Mouse (Mus musculus): Measurements from ENCODE around the gene Adamtsl1. TPM values are rescaled to one million over a fixed set of nuclear protein-coding genes. Genes with fewer than 3 reads are reported as not detected.
A peak's percentile ranks its signal among the peaks of the same experiment; 100 is the strongest.

The Adamtsl1 gene
- polyA plus RNA-seq, 1 experiment from 2014 or later = 0.38 TPM

- H3K9ac ChIP-seq (replicated peaks) = no peak overlapping the region
- no peaks in the 10 kb centered on the region for H3K4me1 ChIP-seq (ENCODE audit: insufficient read depth)
- H3K9me3 ChIP-seq (ENCODE audit: low read length) = no peaks in the 10 kb centered on the region
- no peaks in the 10 kb centered on the region for H3K27me3 ChIP-seq (ENCODE audit: insufficient read depth, low read length)
- no peak overlapping the region for H3K4me3 ChIP-seq (ENCODE audit: low read depth, low read length)
- 72% methylated on average over 4 of the region's 4 CpGs for WGBS (ENCODE audit: insufficient replicate concordance)
- no peak for ATAC-seq
- no peaks in the 10 kb centered on the region for H3K36me3 ChIP-seq (replicated peaks; ENCODE audit: insufficient read depth, low read length)
- no peak overlapping the region for H3K4me2 ChIP-seq (ENCODE audit: low read depth, low read length)
- no peak for DNase-seq
- TF ChIP-seq CTCF (IDR thresholded peaks at IDR 0.05; ENCODE audit: low read depth) = no peak
- TF ChIP-seq EP300 (IDR thresholded peaks at IDR 0.05; ENCODE audit: low read depth) = no peak
- no peak overlapping the region for H3K27ac ChIP-seq (ENCODE audit: low read depth)
Observed at GRCm38 (mm10) chr4:85686160-85686559, 172.2 kb downstream of the Adamtsl1 start.

DNA sequence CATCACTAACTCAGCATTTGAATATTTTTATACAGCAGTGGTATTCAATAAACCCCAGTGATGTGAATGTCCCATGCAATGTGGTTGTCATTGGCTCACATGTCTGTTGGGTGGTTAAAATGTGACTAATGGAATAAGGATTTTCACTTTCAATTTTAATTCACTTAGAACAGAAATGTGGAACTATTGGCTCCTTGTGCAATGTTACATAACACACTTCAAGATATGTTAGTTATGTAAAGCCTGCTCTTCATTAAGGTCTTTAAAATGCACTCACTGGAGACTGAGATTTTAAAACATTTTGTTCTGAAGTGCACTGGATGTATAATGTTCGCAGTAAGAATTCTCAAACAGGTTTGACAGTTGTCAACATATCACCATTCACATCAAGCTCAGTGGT, 181.3 kb downstream of the Adamtsl1 start:
- Histone ChIP-seq H3K9me3 (ENCODE audit: low read length) (no peaks in the 10 kb centered on the region), H3K36me3 (replicated peaks; ENCODE audit: insufficient read depth, low read length) (no peaks in the 10 kb centered on the region), H3K4me1 (ENCODE audit: insufficient read depth) (no peaks in the 10 kb centered on the region), H3K27ac (ENCODE audit: low read depth) (no peak overlapping the region), H3K27me3 (ENCODE audit: insufficient read depth, low read length) (no peaks in the 10 kb centered on the region), H3K4me3 (ENCODE audit: low read depth, low read length) (no peak overlapping the region), H3K4me2 (ENCODE audit: low read depth, low read length) (no peak overlapping the region), H3K9ac (replicated peaks) (no peak overlapping the region)
- no peak for ATAC-seq
- TF ChIP-seq CTCF (IDR thresholded peaks at IDR 0.05; ENCODE audit: low read depth) (no peak), EP300 (IDR thresholded peaks at IDR 0.05; ENCODE audit: low read depth) (no peak)
- no peak for DNase-seq
- WGBS (ENCODE audit: insufficient replicate concordance) = 64% methylated on average over 1 of the region's 1 CpGs

DNA sequence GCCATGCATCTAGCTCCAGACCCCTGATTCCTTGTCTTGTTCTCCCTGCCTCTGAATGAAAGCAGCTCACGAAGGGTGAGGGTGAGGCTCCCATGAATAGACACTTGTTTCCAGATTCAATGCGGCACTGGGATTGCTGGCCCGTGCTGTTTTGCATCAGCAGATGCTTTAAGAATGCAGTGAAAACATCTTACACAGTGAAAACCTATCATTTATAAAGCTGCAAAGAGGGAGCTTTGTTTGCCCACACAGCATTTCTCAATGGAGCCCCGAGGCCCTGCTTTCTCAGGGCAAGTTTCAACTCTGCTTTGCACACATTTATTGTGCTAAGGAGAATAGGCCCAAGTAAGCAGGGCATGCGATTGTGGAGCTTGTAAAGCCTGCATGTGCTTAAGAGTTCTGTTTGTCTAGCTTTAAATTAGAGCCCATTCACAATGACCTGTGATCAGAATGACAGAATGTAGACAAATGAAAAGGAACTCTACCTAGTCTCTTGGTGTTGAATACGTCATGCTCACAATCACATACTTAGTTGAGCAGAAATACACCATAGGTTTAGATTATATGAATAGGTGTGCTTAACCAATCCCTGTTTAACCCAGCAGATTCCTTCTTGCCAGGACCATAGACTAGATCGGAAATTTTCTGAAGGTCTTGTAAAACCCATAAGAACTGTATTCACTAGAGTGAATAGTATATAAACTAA, 193.5 kb downstream of the Adamtsl1 start:
- Histone ChIP-seq H3K9ac (replicated peaks) (no peak overlapping the region), H3K4me2 (ENCODE audit: low read depth, low read length) (no peak overlapping the region), H3K36me3 (replicated peaks; ENCODE audit: insufficient read depth, low read length) (no peaks in the 10 kb centered on the region), H3K27me3 (ENCODE audit: insufficient read depth, low read length) (no peaks in the 10 kb centered on the region), H3K27ac (ENCODE audit: low read depth) (no peak overlapping the region), H3K4me3 (ENCODE audit: low read depth, low read length) (no peak overlapping the region), H3K4me1 (ENCODE audit: insufficient read depth) (no peaks in the 10 kb centered on the region), H3K9me3 (ENCODE audit: low read length) (no peaks in the 10 kb centered on the region)
- ATAC-seq (no peak), DNase-seq (no peak)
- TF ChIP-seq EP300 (IDR thresholded peaks at IDR 0.05; ENCODE audit: low read depth) (no peak), CTCF (IDR thresholded peaks at IDR 0.05; ENCODE audit: low read depth) (no peak)
- WGBS (ENCODE audit: insufficient replicate concordance) = 78% methylated on average over 7 of the region's 7 CpGs

DNA sequence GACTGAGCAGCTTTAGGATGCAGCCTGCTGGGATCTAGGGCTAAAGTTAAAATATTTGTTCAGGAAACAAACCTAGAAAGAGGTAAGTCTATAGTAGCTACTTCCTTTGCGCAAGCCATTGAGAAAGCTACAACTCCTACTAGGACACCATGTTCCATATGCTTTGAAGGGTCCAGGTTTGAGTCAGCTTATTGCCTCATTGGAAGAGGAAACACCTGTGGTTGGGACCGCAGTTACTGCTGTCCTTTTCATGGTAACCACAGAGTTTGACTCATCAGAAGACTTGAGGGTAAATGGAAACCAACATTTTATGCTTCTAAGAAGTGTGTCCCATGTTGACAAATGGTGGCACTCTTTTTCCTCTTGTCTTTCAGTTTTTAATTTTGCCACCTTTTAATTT, 195.7 kb downstream of the Adamtsl1 start:
- Histone ChIP-seq H3K4me3 (ENCODE audit: low read depth, low read length) (no peak overlapping the region), H3K27ac (ENCODE audit: low read depth) (no peak overlapping the region), H3K9ac (replicated peaks) (no peak overlapping the region), H3K4me2 (ENCODE audit: low read depth, low read length) (no peak overlapping the region), H3K27me3 (ENCODE audit: insufficient read depth, low read length) (no peaks in the 10 kb centered on the region), H3K36me3 (replicated peaks; ENCODE audit: insufficient read depth, low read length) (no peaks in the 10 kb centered on the region), H3K9me3 (ENCODE audit: low read length) (no peaks in the 10 kb centered on the region), H3K4me1 (ENCODE audit: insufficient read depth) (no peaks in the 10 kb centered on the region)
- no peak for DNase-seq
- TF ChIP-seq CTCF (IDR thresholded peaks at IDR 0.05; ENCODE audit: low read depth) (no peak), EP300 (IDR thresholded peaks at IDR 0.05; ENCODE audit: low read depth) (no peak)
- 0 out of 2 replicates have a peak, but pooled peaks have one; percentile 19 for ATAC-seq
- 64% methylated on average over 2 of the region's 2 CpGs for WGBS (ENCODE audit: insufficient replicate concordance)

DNA sequence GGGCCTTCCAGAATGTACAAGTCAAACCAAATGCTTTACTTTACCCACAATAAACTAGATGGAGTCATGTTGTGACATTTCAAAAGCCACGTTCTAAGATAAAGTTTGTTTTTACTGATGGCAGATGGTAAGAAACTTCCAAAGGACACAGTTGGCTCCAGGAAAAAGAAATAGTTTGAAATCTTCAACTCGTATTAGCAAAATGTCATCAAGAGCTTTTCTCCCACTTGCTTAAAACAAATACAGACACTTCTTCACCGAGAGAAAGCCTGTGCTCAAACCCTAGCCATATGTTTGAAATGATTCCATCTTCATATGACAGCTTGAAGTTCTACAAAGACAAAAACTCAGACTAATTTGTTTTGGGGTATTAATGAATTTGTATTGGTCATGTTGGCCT, 211.0 kb downstream of the Adamtsl1 start:
- no peak overlapping the region for H3K4me3 ChIP-seq (ENCODE audit: low read depth, low read length)
- WGBS (ENCODE audit: insufficient replicate concordance) = 68% methylated on average over 3 of the region's 3 CpGs
- no peak for ATAC-seq

GRCm38 (mm10) chr4:85727731-85728130, 213.8 kb downstream of the Adamtsl1 start:
- WGBS (ENCODE audit: insufficient replicate concordance) = 61% methylated on average over 2 of the region's 2 CpGs

More for the DNA sequence above, 211.0 kb downstream of the Adamtsl1 start:
- no peak overlapping the region for H3K4me2 ChIP-seq (ENCODE audit: low read depth, low read length)
- TF ChIP-seq CTCF (IDR thresholded peaks at IDR 0.05; ENCODE audit: low read depth) = no peak
- TF ChIP-seq EP300 (IDR thresholded peaks at IDR 0.05; ENCODE audit: low read depth) = no peak
- DNase-seq = no peak
- H3K4me1 ChIP-seq (ENCODE audit: insufficient read depth) = no peaks in the 10 kb centered on the region
- H3K9me3 ChIP-seq (ENCODE audit: low read length) = no peaks in the 10 kb centered on the region
- no peaks in the 10 kb centered on the region for H3K36me3 ChIP-seq (replicated peaks; ENCODE audit: insufficient read depth, low read length)
- H3K9ac ChIP-seq (replicated peaks) = no peak overlapping the region
- H3K27me3 ChIP-seq (ENCODE audit: insufficient read depth, low read length) = no peaks in the 10 kb centered on the region
- H3K27ac ChIP-seq (ENCODE audit: low read depth) = no peak overlapping the region

More at GRCm38 (mm10) chr4:85727731-85728130, 213.8 kb downstream of the Adamtsl1 start:
- Histone ChIP-seq H3K36me3 (replicated peaks; ENCODE audit: insufficient read depth, low read length) (no peaks in the 10 kb centered on the region), H3K27ac (ENCODE audit: low read depth) (no peak overlapping the region), H3K4me2 (ENCODE audit: low read depth, low read length) (no peak overlapping the region), H3K4me1 (ENCODE audit: insufficient read depth) (no peaks in the 10 kb centered on the region), H3K9ac (replicated peaks) (no peak overlapping the region), H3K9me3 (ENCODE audit: low read length) (no peaks in the 10 kb centered on the region), H3K27me3 (ENCODE audit: insufficient read depth, low read length) (no peaks in the 10 kb centered on the region), H3K4me3 (ENCODE audit: low read depth, low read length) (no peak overlapping the region)
- TF ChIP-seq CTCF (IDR thresholded peaks at IDR 0.05; ENCODE audit: low read depth) = no peak
- no peak for TF ChIP-seq EP300 (IDR thresholded peaks at IDR 0.05; ENCODE audit: low read depth)
- ATAC-seq (no peak), DNase-seq (no peak)

Data from liver, postnatal 0 days (tissue).